12 mouse cellular contexts compared by ENCODE assay signal in genomic region chr19:57963874-57964273, GRCm38 (mm10).
"Had no signal": no experiment of that assay in that cellular context is flagged by ENCODE, and none has a peak within 500 bp of the region (broad histone marks: within the 10 kb centered on the region; RNA-seq: fewer than 3 reads in every experiment).

No protein-coding gene starts in this region.

- DNase-seq: retina, postnatal 1 day; right cerebral cortex, adult 18-20 months; right cerebral cortex, postnatal 14 days; right cerebral cortex, postnatal 25 days; right cerebral cortex, postnatal 4 days; spleen, adult 18-20 months; thymus, adult 18-20 months; thymus, adult 2 months; thymus, postnatal 14 days; thymus, postnatal 25 days; thymus, postnatal 36 days; thymus, postnatal 4 days had no signal
